Mouse (Mus musculus): ENCODE measurements at regions not wholly inside any gene's neighbourhood (a gene's known extent, or its start where the extent isn't known, plus 50 kb on each side); places are given as distances from the start of the nearest gene placed in this dataset.

DNA sequence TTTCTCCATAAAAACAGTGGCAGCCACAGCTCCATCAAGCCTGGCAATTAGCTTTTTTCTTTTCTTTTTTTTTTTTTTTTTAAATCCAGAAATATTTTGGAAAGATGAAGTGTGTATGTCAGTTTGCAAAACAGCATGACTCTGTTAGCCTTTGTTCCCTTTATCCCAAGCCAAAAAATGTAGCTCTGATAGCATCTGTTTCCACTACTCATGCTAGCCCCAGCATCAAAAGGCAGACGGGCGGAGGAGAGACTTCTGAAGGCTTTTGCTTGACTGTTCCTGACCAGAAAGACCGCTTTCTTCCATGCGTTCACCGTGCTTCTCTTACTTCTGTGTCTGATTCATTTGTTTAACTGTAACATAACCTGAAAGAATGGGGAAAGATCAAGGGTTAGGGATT is 1039.5 kb downstream of the Ttll7 start:
- no peak for ATAC-seq (replicated peaks; ENCODE audit: poor library complexity)

GRCm38 (mm10) chr3:147886261-147886893 is 1034.2 kb downstream of the Ttll7 start:
- no peak for ATAC-seq (replicated peaks; ENCODE audit: poor library complexity)

DNA sequence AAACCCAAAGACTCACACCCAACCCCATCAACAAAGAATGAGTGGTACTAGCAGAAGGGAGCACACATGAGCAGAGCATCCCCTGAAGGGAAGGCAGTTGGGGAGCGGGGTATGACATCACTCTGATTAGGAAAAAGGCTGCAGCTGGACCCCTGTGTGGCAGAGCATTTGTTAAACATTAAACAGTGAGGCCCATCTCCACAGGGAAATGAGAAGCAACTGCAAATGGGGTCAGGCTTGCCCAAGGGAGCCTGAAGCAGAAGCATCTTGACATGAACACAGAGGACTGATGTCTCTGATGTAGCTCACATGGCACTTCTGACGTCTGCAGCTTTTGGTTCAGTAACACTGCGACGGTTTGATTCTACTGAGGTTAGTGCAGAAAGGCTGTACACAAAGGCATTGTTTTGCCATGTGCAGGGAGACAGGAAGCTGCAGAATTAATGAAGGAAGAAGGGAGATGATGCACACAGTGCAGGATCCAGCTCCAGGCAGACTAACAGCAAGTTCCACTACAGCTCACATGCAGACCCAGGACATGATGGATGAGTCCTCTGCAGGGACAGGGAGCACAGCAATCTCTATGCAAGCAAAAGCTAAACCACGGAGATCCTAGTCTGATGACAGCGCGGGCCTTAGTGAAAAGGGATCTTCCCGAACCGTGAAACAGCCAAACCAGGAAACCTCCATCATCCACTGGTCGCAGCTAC is 1030.9 kb downstream of the Ttll7 start:
- ATAC-seq (replicated peaks; ENCODE audit: poor library complexity) = no peak

DNA sequence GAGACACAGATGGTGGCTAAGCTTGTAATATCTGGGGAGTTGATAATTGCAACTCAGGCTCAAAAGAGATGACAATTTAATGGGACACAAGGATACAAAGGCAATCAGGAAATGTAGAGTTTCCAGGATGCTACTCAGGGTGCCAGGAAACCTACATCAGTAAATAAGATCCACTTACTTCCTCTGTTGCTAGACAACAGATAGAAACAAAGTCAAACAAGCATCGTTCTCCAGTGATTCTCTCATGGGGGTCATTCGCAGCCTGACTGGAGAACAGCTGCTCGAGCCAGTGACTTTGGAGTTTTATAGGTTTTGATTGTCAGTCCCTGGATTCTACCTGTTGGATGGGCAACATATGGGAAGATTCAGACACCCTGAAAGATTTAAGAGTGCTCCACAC is 1026.5 kb downstream of the Ttll7 start:
- ATAC-seq (replicated peaks; ENCODE audit: poor library complexity) = no peak

GRCm38 (mm10) chr3:147868281-147868680 is 1016.1 kb downstream of the Ttll7 start:
- ATAC-seq (replicated peaks; ENCODE audit: poor library complexity) = no peak

DNA sequence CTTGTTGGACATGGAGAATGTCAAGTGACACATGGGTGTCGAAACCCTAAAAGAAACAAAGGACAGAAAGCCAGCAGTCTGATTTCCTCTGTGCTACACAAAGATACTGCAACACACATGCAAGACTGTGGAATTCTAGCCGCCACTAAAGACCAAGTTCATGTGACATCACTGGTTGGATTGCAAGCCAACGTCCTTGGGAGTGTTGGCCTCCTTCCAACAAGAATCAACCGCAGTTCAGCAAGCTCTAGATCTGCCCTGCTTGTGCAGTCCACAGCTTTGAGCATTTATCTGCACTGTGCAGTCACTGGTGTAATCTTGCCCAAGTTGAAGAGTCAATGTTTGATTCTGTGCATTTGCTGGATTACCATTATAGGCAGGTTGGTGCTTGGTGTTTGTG is 1001.2 kb downstream of the Ttll7 start:
- no peak for ATAC-seq (replicated peaks; ENCODE audit: poor library complexity)

GRCm38 (mm10) chr3:147852830-147853229 is 1000.7 kb downstream of the Ttll7 start:
- no peak for ATAC-seq (replicated peaks; ENCODE audit: poor library complexity)

DNA sequence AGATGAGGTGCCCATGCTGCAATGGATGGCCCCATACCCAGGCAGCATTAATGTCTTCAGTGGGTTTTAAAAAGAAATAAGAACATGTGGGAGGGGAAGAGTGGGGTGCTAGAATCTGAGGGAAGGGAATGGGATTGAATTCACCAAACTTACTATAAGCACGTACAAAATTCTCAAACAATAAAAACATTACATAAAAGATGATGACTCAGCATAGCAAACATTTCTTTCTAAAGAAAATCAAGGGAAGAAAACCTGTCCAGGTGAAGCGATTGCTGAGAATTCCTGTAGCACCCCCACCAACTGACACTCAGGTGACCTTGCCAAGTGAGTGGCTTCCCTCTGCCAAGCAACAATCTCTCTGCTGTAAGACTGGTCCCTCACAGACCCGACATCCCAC is 989.2 kb downstream of the Ttll7 start:
- ATAC-seq (replicated peaks; ENCODE audit: poor library complexity) = no peak

DNA sequence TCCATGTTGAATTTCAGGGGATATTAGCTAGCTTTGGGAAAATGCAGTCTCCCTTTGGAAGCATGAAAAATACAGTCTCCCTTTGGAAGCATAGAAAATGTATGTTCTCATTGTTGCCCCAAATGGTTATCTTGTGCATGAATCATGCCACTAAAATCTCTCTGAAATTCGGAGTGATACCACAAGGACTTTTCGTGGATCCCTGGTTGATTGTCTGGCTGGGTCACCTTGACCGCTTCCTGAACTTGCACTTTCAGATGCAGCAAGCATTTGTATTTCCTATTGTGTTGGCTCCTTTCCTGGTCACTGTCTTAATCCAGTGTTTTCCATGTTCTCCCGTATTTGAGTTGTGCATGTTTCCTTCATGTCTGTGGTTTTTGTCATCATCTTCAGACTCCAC is 986.6 kb downstream of the Ttll7 start:
- no peak for ATAC-seq (replicated peaks; ENCODE audit: poor library complexity)

GRCm38 (mm10) chr3:147835716-147836115 is 983.5 kb downstream of the Ttll7 start:
- no peak for ATAC-seq (replicated peaks; ENCODE audit: poor library complexity)

GRCm38 (mm10) chr3:147825337-147825736 is 973.2 kb downstream of the Ttll7 start:
- ATAC-seq (replicated peaks; ENCODE audit: poor library complexity) = no peak

DNA sequence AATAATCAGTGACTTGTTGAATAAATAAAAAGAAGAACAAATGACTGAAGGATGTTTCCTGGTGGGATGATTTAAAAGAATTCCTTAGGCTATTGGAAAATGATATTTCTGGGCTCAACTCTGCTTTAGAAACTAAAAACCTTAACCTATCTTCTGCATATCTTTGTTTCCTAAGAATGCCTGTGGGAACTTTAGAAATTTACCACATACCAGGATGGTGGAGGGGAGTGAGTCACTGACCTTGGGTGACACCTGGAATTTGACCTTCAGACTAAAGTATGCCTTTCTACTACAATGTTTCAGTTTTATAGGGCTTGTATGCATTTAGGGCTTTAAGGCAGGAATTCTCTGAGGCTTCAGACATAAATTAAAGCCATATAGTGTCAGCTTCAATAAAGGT is 972.3 kb downstream of the Ttll7 start:
- ATAC-seq (replicated peaks; ENCODE audit: poor library complexity) = no peak

DNA sequence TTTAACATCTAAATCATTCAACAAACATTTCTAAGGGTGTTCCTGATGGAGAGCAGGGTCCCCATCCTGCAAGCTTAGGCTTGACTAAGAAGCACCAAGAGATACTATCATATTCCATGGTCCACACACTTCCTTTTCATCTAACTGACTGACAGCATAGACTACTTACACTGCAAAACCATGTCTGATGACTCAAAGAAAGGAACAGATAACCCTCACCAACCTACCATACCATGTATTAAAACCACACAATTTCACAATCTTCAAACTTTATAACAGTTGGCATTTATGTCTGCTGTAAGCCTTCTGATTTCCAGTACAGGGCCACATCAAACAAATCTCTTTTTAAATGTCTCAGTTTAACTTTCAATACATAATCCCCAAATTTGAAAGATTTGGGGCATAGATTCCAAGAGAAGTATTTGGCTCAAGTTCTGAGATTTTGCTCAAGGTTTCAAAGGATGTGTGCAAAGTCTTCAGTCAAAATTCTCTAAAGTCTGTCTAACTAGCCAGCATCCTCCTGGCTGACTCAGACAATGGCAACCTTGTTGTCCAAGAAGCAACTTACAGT is 962.0 kb downstream of the Ttll7 start:
- ATAC-seq (replicated peaks; ENCODE audit: poor library complexity) = peak; percentile 60

DNA sequence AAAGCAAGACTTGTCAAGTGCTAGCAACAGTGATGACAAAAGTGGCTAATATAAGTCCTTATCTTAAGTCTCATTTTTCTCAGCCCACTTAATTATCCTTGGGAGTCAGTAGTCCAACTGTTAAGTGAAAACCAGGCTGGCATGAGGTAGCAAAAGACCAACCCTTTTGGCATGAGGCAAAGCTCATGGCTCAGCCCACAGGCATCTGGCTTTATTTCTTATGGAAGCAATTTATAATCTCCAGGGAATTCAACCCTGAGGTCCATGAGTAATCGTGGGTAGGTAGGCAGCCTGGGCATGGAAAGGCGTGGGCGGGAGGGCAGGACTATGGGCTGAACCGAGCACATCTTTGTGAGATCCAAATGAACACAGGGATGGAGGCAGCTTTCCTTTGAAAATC is 950.4 kb downstream of the Ttll7 start:
- ATAC-seq (replicated peaks; ENCODE audit: poor library complexity) = no peak

DNA sequence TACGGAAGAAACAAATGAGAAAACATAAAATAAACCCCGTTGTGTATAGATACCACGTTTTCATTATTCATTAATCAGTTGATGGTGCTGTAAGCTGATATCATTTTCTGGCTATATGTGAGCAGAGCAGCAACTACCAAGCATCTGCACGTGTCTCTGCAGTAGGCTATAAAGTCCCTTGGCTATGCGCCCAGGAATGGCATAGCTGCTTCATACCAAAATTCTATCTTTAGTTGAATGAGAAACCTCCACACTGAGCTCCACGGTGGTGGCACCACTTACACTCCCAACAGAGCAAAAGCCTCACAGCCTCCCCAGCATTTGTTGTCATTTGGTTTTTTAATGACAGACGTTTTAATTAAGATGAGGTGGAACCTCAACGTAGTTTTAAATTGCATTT is 944.4 kb downstream of the Ttll7 start:
- ATAC-seq (replicated peaks; ENCODE audit: poor library complexity) = no peak

GRCm38 (mm10) chr3:147795116-147795515 is 942.9 kb downstream of the Ttll7 start:
- no peak for ATAC-seq (replicated peaks; ENCODE audit: poor library complexity)

DNA sequence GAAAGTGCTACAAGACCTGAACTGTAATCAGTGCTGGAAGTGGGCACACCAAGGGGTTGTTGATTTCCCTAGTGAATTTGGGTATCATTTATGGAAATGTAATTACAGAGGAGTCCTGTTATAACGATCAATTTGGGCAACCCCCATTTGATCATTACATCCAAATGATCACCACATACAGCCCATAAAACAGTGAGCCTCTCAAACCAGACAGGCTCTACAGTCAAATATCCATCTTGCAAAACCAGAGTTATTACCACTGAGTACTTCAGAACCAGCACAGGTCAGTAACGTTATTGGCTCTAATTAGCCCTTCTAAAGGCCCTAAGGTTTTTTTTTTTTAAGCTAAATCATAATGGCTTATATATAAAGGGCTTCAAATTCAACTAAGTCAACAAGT is 934.4 kb downstream of the Ttll7 start:
- no peak for ATAC-seq (replicated peaks; ENCODE audit: poor library complexity)

- no peak for ATAC-seq (replicated peaks; ENCODE audit: poor library complexity)
Measured at GRCm38 (mm10) chr3:147750842-147751191, 898.6 kb downstream of the Ttll7 start.

DNA sequence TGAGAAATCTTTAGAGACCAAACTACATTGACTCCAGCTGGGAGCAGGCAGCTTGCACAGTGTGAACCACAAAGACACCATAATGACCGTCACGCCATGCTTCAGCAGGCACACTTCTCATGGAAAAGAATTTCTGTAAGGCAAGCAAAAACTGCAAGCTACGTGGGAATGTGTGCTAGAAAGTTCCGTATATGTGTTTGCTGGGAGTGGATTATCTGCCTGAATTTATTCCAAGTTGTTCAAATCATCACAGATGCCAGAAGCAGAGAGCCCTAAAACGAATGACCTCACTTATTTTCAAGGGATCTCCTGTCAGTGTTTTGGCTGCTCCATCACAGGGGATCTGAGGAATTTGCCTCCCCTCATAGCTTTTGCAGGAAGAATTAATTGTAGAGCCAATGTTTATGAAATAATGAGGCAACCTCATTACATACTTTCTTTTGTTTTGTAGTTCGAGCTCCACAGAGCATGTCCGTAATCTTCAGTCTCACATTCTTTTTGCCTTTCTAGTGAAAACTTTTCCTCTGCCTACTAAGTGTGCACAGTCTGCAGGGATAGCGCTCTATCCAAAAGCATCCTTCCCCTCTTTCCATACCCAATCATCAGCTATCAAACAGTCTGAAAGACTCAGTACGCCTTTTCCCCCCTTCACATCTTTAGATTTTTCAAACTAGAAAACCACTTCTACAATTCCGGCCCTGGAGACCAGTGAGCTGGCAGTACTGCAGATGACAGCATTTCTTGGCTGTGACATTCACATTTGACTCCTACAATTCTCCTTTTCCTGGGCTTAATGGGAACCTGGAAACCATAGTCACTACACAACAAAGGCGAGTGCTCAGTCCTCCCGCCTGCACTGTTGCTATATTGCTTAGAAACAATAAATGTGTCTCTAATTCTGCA is 898.0 kb downstream of the Ttll7 start:
- no peak for ATAC-seq (replicated peaks; ENCODE audit: poor library complexity)

DNA sequence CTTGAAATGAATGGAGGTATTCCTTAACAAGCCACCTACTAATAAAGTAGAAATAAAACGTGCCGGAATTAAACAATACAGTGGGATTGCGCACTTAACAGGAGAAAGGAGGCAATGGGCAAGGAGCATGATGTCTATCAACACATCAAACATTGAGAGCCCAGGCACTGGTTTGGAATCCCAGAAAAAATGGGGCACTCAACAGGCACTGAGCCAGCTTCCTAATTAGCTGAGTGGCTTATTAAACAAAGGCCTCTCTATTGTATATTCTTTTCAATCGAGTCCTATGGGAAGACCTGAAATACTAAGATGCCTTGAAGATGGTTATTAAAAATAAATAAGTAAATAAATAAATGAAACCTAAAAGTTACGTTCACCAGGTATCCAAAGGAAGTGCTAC is 897.3 kb downstream of the Ttll7 start:
- no peak for ATAC-seq (replicated peaks; ENCODE audit: poor library complexity)

GRCm38 (mm10) chr3:147736673-147737439 is 884.7 kb downstream of the Ttll7 start:
- no peak for ATAC-seq (replicated peaks; ENCODE audit: poor library complexity)

Data from megakaryocyte progenitor cell, adult 5-6 weeks (primary cell).